8 mouse cellular contexts compared by ENCODE assay signal in genomic region chr6:54992141-54992540, GRCm38 (mm10). TPM values are rescaled to one million over a fixed set of nuclear protein-coding genes. Genes with fewer than 3 reads are reported as not detected.
DNase-seq lines count a peak whose midpoint lies in the region; ATAC-seq and TF ChIP-seq lines count a peak whose summit lies in the region.

No protein-coding gene starts in this region.

- no peak overlapping the region for H3K27ac ChIP-seq in kidney, embryonic 14.5 days (ENCODE audit: low read depth, low read length)
- H3K27ac ChIP-seq in brown adipose tissue, adult 24 weeks (replicated peaks; ENCODE audit: low read depth, low read length) = peak overlapping the region; percentile 16; the same call in 1 of the 2 replicates
- H3K27ac ChIP-seq in hindbrain, embryonic 16.5 days (ENCODE audit: low read depth, low read length) = peak overlapping the region; percentile 74
- H3K27ac ChIP-seq in midbrain, postnatal 0 days (ENCODE audit: low read depth, low read length) = 0 out of 2 replicates have a peak overlapping the region, but pooled peaks have one; percentile 18

- no peak for DNase-seq in kidney, adult 11 months
- DNase-seq in midbrain, postnatal 0 days (ENCODE audit: low spot score) = no peak
- no peak for DNase-seq in adrenal gland, postnatal 14 days
- DNase-seq in gastrocnemius, postnatal 14 days = no peak
- DNase-seq in left cerebral cortex, postnatal 14 days (ENCODE audit: low spot score in 2 of 2) = no peak

- no peaks in the 10 kb centered on the region for H3K9me3 ChIP-seq in kidney, embryonic 14.5 days (ENCODE audit: control insufficient read depth, low read length)
- no peaks in the 10 kb centered on the region for H3K9me3 ChIP-seq in hindbrain, embryonic 16.5 days (ENCODE audit: control insufficient read depth, low read length)
- H3K9me3 ChIP-seq in midbrain, postnatal 0 days (ENCODE audit: low read length) = no peaks in the 10 kb centered on the region

- H3K9ac ChIP-seq in kidney, embryonic 14.5 days (ENCODE audit: low read depth, low read length) = peak overlapping the region; percentile 48
- H3K9ac ChIP-seq in hindbrain, embryonic 16.5 days (ENCODE audit: low read depth, low read length) = peak overlapping the region; percentile 77
- peak overlapping the region; percentile 50 for H3K9ac ChIP-seq in midbrain, postnatal 0 days (replicated peaks; ENCODE audit: low read length, poor library complexity, severe bottlenecking)

- no peaks in the 10 kb centered on the region for H3K4me1 ChIP-seq in kidney, embryonic 14.5 days (ENCODE audit: control insufficient read depth, insufficient read depth, low read length)
- no peaks in the 10 kb centered on the region; the same call in 1 of the 2 replicates for H3K4me1 ChIP-seq in brown adipose tissue, adult 24 weeks (ENCODE audit: control insufficient read depth, insufficient read depth, insufficient read length, low read length)
- peaks cover 7% of the 10 kb centered on the region; the same call in 1 of the 2 replicates for H3K4me1 ChIP-seq in hindbrain, embryonic 16.5 days (ENCODE audit: control insufficient read depth, insufficient read depth, low read depth, low read length)
- no peaks in the 10 kb centered on the region for H3K4me1 ChIP-seq in midbrain, postnatal 0 days (ENCODE audit: insufficient read depth, low read length)

- WGBS in kidney, embryonic 14.5 days = 5% methylated on average over 7 of the region's 7 CpGs
- WGBS in hindbrain, embryonic 16.5 days = 5% methylated on average over 7 of the region's 7 CpGs
- WGBS in midbrain, postnatal 0 days = 3% methylated on average over 7 of the region's 7 CpGs

- no peak for TF ChIP-seq CTCF in midbrain, postnatal 0 days (IDR thresholded peaks at IDR 0.05)

- ATAC-seq in kidney, embryonic 14.5 days (ENCODE audit: low FRiP score, low TSS enrichment) = no peak
- ATAC-seq in hindbrain, embryonic 16.5 days = no peak
- no peak for ATAC-seq in midbrain, postnatal 0 days (ENCODE audit: low FRiP score)

- no peaks in the 10 kb centered on the region for H3K36me3 ChIP-seq in kidney, embryonic 14.5 days (ENCODE audit: control insufficient read depth, insufficient read depth, low read length)
- H3K36me3 ChIP-seq in hindbrain, embryonic 16.5 days (ENCODE audit: control insufficient read depth, insufficient read depth, low read length) = no peaks in the 10 kb centered on the region
- no peaks in the 10 kb centered on the region for H3K36me3 ChIP-seq in midbrain, postnatal 0 days (ENCODE audit: insufficient read depth, low read length)

- intact Hi-C loops in gastrocnemius, postnatal 14 days (cut with DNase I; ENCODE audit: low total_unique reads) = loop anchor here (5.0 kb wide), 1 partner anchor 70 kb away; no protein-coding TSS in a partner anchor
- intact Hi-C loops in left cerebral cortex, postnatal 14 days (cut with DNase I) = loop anchor here (2.0 to 5.0 kb wide), 2 partner anchors 175 to 290 kb away; partner anchors contain the start of gene Znrf2

- H3K27me3 ChIP-seq in kidney, embryonic 14.5 days (ENCODE audit: control insufficient read depth, insufficient read depth, low read length) = no peaks in the 10 kb centered on the region
- H3K27me3 ChIP-seq in hindbrain, embryonic 16.5 days (replicated peaks; ENCODE audit: control insufficient read depth, insufficient read depth, low read length) = no peaks in the 10 kb centered on the region
- no peaks in the 10 kb centered on the region for H3K27me3 ChIP-seq in midbrain, postnatal 0 days (ENCODE audit: insufficient read depth, low read length)

- peak overlapping the region; percentile 94 for H3K4me2 ChIP-seq in kidney, embryonic 14.5 days (replicated peaks; ENCODE audit: low read depth, low read length)
- H3K4me2 ChIP-seq in hindbrain, embryonic 16.5 days (ENCODE audit: low read length) = peak overlapping the region; percentile 91
- peak overlapping the region; percentile 79 for H3K4me2 ChIP-seq in midbrain, postnatal 0 days (ENCODE audit: low read depth, low read length, poor library complexity, severe bottlenecking)

- peak overlapping the region; percentile 52 for H3K4me3 ChIP-seq in kidney, embryonic 14.5 days (ENCODE audit: low read length)
- H3K4me3 ChIP-seq in brown adipose tissue, adult 24 weeks (ENCODE audit: insufficient read depth, low read depth, low read length) = peak overlapping the region; percentile 67
- H3K4me3 ChIP-seq in hindbrain, embryonic 16.5 days (ENCODE audit: low read length) = peak overlapping the region; percentile 73
- H3K4me3 ChIP-seq in midbrain, postnatal 0 days (ENCODE audit: low read depth, low read length) = peak overlapping the region; percentile 54

RNA-seq across cellular contexts. Expression of gene Ggct, which starts 0.6 kb away (rescaled TPM):
- 8.9 and 10.8 TPM in 2 replicates for polyA plus RNA-seq in kidney, embryonic 14.5 days (2014; fragmentation: Nextera tagmentation; extraction: Ambion mirVana)
- polyA plus RNA-seq in brown adipose tissue, adult 24 weeks (2012; ENCODE audit: insufficient read depth, insufficient read length, missing spikeins) = 8.8 and 16.8 TPM in 2 replicates
- polyA plus RNA-seq in hindbrain, embryonic 16.5 days (2015; fragmentation: Nextera tagmentation; extraction: Ambion mirVana) = 14.3 and 20.5 TPM in 2 replicates
- total RNA-seq in midbrain, postnatal 0 days (2014; rRNA removed) = 1.8 and 2.9 TPM in 2 replicates
- 15.8 and 18.7 TPM in 2 replicates for polyA plus RNA-seq in midbrain, postnatal 0 days (2015; fragmentation: Nextera tagmentation; extraction: Ambion mirVana)
- 5.3 and 7.8 TPM in 2 replicates for total RNA-seq in adrenal gland, postnatal 14 days (2021)
- 1 to 10 TPM; 7.3 to 8.0 TPM for total RNA-seq in gastrocnemius, postnatal 14 days (2021)
- 10 to 100 TPM; 29.9 to 32.5 TPM for total RNA-seq in left cerebral cortex, postnatal 14 days (2021)

RNA-seq across cellular contexts. Expression of gene Nod1, which starts 19.7 kb away (rescaled TPM):
- polyA plus RNA-seq in kidney, embryonic 14.5 days (2014; fragmentation: Nextera tagmentation; extraction: Ambion mirVana) = 1.8 and 3.6 TPM in 2 replicates
- 6.7 and 7.0 TPM in 2 replicates for polyA plus RNA-seq in brown adipose tissue, adult 24 weeks (2012; ENCODE audit: insufficient read depth, insufficient read length, missing spikeins)
- polyA plus RNA-seq in hindbrain, embryonic 16.5 days (2015; fragmentation: Nextera tagmentation; extraction: Ambion mirVana) = 3.1 and 3.6 TPM in 2 replicates
- total RNA-seq in midbrain, postnatal 0 days (2014; rRNA removed) = 3.3 and 8.3 TPM in 2 replicates
- 1.5 and 1.7 TPM in 2 replicates for polyA plus RNA-seq in midbrain, postnatal 0 days (2015; fragmentation: Nextera tagmentation; extraction: Ambion mirVana)
- 9.2 and 12.8 TPM in 2 replicates for total RNA-seq in adrenal gland, postnatal 14 days (2021)
- total RNA-seq in gastrocnemius, postnatal 14 days (2021) = 1 to 10 TPM; 6.3 to 8.2 TPM
- total RNA-seq in left cerebral cortex, postnatal 14 days (2021) = 1 to 10 TPM; 3.0 to 3.2 TPM

RNA-seq across cellular contexts. Expression of gene Gars, which starts 45.7 kb away (rescaled TPM):
- 105 and 153 TPM in 2 replicates for polyA plus RNA-seq in kidney, embryonic 14.5 days (2014; fragmentation: Nextera tagmentation; extraction: Ambion mirVana)
- 86.8 and 119 TPM in 2 replicates for polyA plus RNA-seq in brown adipose tissue, adult 24 weeks (2012; ENCODE audit: insufficient read depth, insufficient read length, missing spikeins)
- polyA plus RNA-seq in hindbrain, embryonic 16.5 days (2015; fragmentation: Nextera tagmentation; extraction: Ambion mirVana) = 209 and 213 TPM in 2 replicates
- total RNA-seq in midbrain, postnatal 0 days (2014; rRNA removed) = 136 and 160 TPM in 2 replicates
- 202 and 203 TPM in 2 replicates for polyA plus RNA-seq in midbrain, postnatal 0 days (2015; fragmentation: Nextera tagmentation; extraction: Ambion mirVana)
- 102 and 118 TPM in 2 replicates for total RNA-seq in adrenal gland, postnatal 14 days (2021)
- 10 to 100 TPM; 58.9 to 64.3 TPM for total RNA-seq in gastrocnemius, postnatal 14 days (2021)
- 100 to 1,000 TPM; 152 to 156 TPM for total RNA-seq in left cerebral cortex, postnatal 14 days (2021)
